In the genomic region with DNA sequence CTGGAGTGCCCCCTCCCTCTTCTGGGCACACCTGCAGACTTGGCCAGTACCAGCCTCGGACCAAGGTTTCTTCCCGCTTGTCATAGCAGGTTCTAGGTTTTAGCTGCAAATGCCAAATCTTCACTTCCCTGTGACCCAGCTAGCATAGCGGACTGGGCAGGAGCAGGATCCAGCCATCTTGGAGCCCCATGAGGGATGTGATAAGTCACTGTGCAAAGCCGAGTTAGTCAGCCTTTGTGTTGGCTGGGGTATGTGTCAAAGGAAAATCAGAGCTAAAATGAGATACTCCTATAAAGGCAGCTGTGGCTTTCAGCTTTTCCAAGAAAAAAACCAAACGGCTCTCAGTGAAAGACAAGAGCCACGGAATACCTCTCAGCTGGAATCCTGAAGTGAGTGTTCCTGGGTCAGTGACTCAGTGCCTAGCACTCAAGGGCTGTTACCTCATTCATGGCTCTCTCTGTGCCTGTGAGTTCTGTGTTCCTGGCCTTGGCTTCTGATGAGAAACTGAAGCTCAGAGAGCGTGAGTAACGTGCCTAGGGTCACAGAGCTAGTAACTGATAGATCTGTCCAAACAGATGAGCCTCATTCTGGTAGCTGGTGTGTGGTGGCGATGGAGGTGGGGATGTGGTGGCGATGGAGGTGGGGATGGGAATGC, we compare ENCODE assay signal across 22 mouse cellular contexts.
A peak's percentile ranks its signal among the peaks of the same experiment; 100 is the strongest.
DNase-seq lines count a peak whose midpoint lies in the region; TF ChIP-seq lines count a peak whose summit lies in the region.
"Had no signal": no experiment of that assay in that cellular context is flagged by ENCODE, and none has a peak within 500 bp of the region (broad histone marks: within the 10 kb centered on the region; RNA-seq: fewer than 3 reads in every experiment).

No protein-coding gene starts in this region.

- H3K27ac ChIP-seq in spleen, adult 2 months (ENCODE audit: insufficient read depth, low read length): 0 out of 2 replicates have a peak overlapping the region, but pooled peaks have one; percentile 10
- H3K27ac ChIP-seq: embryonic facial prominence, embryonic 10.5 days; forebrain, embryonic 15.5 days; hindbrain, postnatal 0 days; left cerebral cortex, adult 2 months; neural tube, embryonic 12.5 days had no signal

- TF ChIP-seq POLR2A in spleen, adult 2 months (IDR thresholded peaks at IDR 0.05; ENCODE audit: low read depth, low read length): no peak

- H3K4me3 ChIP-seq in spleen, adult 2 months (ENCODE audit: extremely low read depth, insufficient read depth, insufficient read length): no peak overlapping the region
- H3K4me3 ChIP-seq: embryonic facial prominence, embryonic 10.5 days; forebrain, embryonic 15.5 days; heart, embryonic 12.5 days; layer of hippocampus, adult 2 months; left cerebral cortex, adult 2 months; neural tube, embryonic 12.5 days had no signal

- H3K36me3 ChIP-seq in spleen, adult 2 months (ENCODE audit: control insufficient read depth, insufficient read depth, low read length): no peaks in the 10 kb centered on the region
- H3K36me3 ChIP-seq: forebrain, embryonic 15.5 days had no signal

- DNase-seq in heart, adult 11 months: peak; percentile 90
- no peak for DNase-seq in heart, adult 18-20 months
- DNase-seq in spleen, adult 2 months (ENCODE audit: low read depth in 1 of 2, low spot score in 2 of 2): no peak
- no peak for DNase-seq in spleen, postnatal 14 days (ENCODE audit: low spot score in 2 of 2)
- DNase-seq in adrenal gland, postnatal 36 days: peak; percentile 49 to 56
- peak; percentile 39 for DNase-seq in retina, postnatal 1 day
- no peak for DNase-seq in layer of hippocampus, adult 9-11 months
- no peak for DNase-seq in kidney, adult 8-10 months
- DNase-seq: cerebellum, adult 9-10 months; gastrocnemius, postnatal 25 days; kidney, adult 11 months; kidney, postnatal 10 days; left cerebral cortex, postnatal 4 days; liver; lung, postnatal 10 days had no signal

- TF ChIP-seq CTCF in spleen, adult 2 months (IDR thresholded peaks at IDR 0.05; ENCODE audit: extremely low read depth, insufficient read depth, insufficient read length, insufficient replicate concordance): no peak

- peaks cover 32% of the 10 kb centered on the region for H3K4me1 ChIP-seq in spleen, adult 2 months (ENCODE audit: control insufficient read depth, insufficient read depth, insufficient read length)
- H3K4me1 ChIP-seq: neural tube, embryonic 12.5 days had no signal

- H3K27me3 ChIP-seq in spleen, adult 2 months (ENCODE audit: control insufficient read depth, insufficient read depth, low read length): no peaks in the 10 kb centered on the region
- H3K27me3 ChIP-seq: forebrain, embryonic 15.5 days; heart, embryonic 12.5 days; neural tube, embryonic 12.5 days had no signal

- 58% methylated on average over 10 of the region's 10 CpGs for WGBS in spleen, adult 2 months

Comparison
In these comparisons a context has a peak if more than half of its experiments do, and no peak if none do; other contexts are left out.
1. DNase-seq: peak in heart, adult 11 months (single experiment), adrenal gland, postnatal 36 days (2 of 2) and retina, postnatal 1 day (single experiment); none in heart, adult 18-20 months (0 of 2), spleen, adult 2 months (0 of 2), spleen, postnatal 14 days (0 of 2), layer of hippocampus, adult 9-11 months (single experiment) and kidney, adult 8-10 months (0 of 2).